Mouse (Mus musculus) CH12F3 (cell line): Measurements from ENCODE around the gene Gm20814.
"Not testable (repeated sequence)": the region's sequence is repeated elsewhere in the genome, so short reads cannot be mapped to it uniquely, and the experiment has no call there.

Source experiments
- in situ Hi-C: fragments of 300-500 bp; cut with MboI; formaldehyde crosslinking; loops from 2 replicates; pipeline ENCODE4 v1.14.3; 2020; ENCODE audit warnings: low sequenced_read_pairs

The Gm20814 gene

GRCm38 (mm10) chrY:75195556-75195955, at the start of gene Gm20814:
Gene Gm20814, plus strand, starts transcription at chrY:75195856.
- in situ Hi-C loops: not testable (repeated sequence)
